Mouse (Mus musculus): ENCODE measurements around the gene Cep104.

DNA sequence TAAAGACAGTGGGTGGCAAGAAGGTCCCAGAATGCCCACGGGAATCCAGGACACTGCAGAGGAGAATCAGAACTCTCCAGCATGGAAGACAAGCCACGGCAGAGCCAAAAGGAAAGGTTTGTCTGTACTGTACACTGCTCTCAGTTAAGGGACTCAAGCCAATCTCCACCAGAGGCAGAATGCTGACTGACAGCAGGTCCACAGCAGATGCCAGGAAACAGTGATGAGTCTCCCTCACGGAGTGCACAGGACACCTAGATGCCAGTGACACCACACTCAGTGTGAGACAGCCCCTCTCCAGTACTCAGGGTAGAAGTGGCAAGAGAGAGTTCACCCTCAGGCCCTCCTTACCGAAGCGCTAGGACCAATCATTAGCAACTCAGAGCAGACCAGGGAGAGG is 8.3 kb upstream of the Cep104 start:
- TF ChIP-seq CTCF (IDR thresholded peaks at IDR 0.05; ENCODE audit: low read depth, low read length) = no peak
- TF ChIP-seq POLR2A (IDR thresholded peaks at IDR 0.05; ENCODE audit: extremely low read depth, insufficient read depth, low read length) = no peak

Data from liver, adult 2 months (tissue).